Mouse (Mus musculus): ENCODE results near the gene Ppp1r3d. TPM values are rescaled to one million over a fixed set of nuclear protein-coding genes. Genes with fewer than 3 reads are reported as not detected.
A peak's percentile ranks its signal among the peaks of the same experiment; 100 is the strongest.

Gene Ppp1r3d
- polyA plus RNA-seq, 1 experiment from 2014 or later: 1.9 TPM

DNA sequence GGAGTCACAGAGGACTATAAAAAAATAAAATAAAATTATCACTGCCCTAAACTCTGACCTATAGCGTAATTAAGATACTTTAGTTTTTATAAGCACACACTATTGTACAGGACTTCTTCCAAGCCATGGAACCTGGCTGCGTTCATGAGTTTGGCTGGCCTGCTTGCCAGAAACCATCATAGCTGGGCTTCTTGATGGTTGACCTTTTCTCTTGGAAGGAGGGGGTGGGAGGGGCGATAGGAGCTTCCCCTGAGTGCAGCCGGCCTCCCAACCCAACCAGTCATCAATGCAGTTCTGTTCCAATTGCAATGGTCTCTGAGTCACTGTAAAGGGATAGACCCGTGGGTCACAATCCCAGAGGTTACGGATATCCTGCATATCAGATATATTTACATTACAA lies 4.0 kb downstream of the Ppp1r3d start:
- Histone ChIP-seq H3K36me3 (ENCODE audit: control insufficient read depth, insufficient read depth, low read length) (no peaks in the 10 kb centered on the region), H3K4me2 (ENCODE audit: low read length) (no peak overlapping the region), H3K27ac (replicated peaks; ENCODE audit: low read depth, low read length) (no peak overlapping the region), H3K9me3 (ENCODE audit: control insufficient read depth, low read length) (no peaks in the 10 kb centered on the region), H3K9ac (replicated peaks; ENCODE audit: low read length) (no peak overlapping the region), H3K4me3 (replicated peaks; ENCODE audit: low read depth, low read length) (no peak overlapping the region), H3K27me3 (ENCODE audit: control insufficient read depth, insufficient read depth, low read length) (peaks cover 13% of the 10 kb centered on the region), H3K4me1 (ENCODE audit: control insufficient read depth, insufficient read depth, low read length) (peaks cover 11% of the 10 kb centered on the region)
- DNase-seq: no peak
- WGBS: 85% methylated on average over 6 of the region's 6 CpGs
- no peak for ATAC-seq (ENCODE audit: low FRiP score, low TSS enrichment)

DNA sequence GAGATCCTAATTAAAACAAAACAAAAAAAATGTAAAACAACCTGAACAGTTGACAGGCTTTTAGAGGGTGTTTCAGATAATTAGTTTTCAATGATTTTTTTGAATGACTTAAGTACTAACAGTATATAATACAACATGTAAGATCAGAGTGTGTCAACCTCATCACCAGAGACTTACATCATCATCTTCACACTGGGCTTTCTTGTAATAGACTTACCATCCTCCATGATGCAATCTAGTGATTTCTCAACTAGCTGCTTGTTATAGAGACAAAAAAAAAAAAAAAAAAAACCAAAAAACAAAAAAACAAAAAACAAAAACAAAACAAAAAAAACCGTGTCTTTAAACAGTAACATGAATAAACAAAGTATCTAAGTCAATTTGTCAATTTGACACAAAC lies 5.2 kb downstream of the Ppp1r3d start:
- H3K36me3 ChIP-seq (ENCODE audit: control insufficient read depth, insufficient read depth, low read length): no peaks in the 10 kb centered on the region
- no peak overlapping the region for H3K27ac ChIP-seq (replicated peaks; ENCODE audit: low read depth, low read length)
- no peak overlapping the region for H3K9ac ChIP-seq (replicated peaks; ENCODE audit: low read length)
- DNase-seq (no peak), ATAC-seq (ENCODE audit: low FRiP score, low TSS enrichment) (no peak)
- no peaks in the 10 kb centered on the region for H3K9me3 ChIP-seq (ENCODE audit: control insufficient read depth, low read length)
- H3K27me3 ChIP-seq (ENCODE audit: control insufficient read depth, insufficient read depth, low read length): peaks cover 11% of the 10 kb centered on the region
- no peak overlapping the region for H3K4me3 ChIP-seq (replicated peaks; ENCODE audit: low read depth, low read length)
- H3K4me1 ChIP-seq (ENCODE audit: control insufficient read depth, insufficient read depth, low read length): peaks cover 10% of the 10 kb centered on the region
- 75% methylated on average over 1 of the region's 1 CpGs for WGBS
- no peak overlapping the region for H3K4me2 ChIP-seq (ENCODE audit: low read length)

GRCm38 (mm10) chr2:178407053-178407815 lies 7.0 kb downstream of the Ppp1r3d start, which contains the start of gene Sycp2:
TSS of gene Sycp2 (minus strand) at chr2:178407685.
- H3K27me3 ChIP-seq (ENCODE audit: control insufficient read depth, insufficient read depth, low read length): no peaks in the 10 kb centered on the region
- no peak within 1 kb of the TSS for H3K27ac ChIP-seq (replicated peaks; ENCODE audit: low read depth, low read length)
- H3K9me3 ChIP-seq (ENCODE audit: control insufficient read depth, low read length): no peaks in the 10 kb centered on the region
- H3K4me1 ChIP-seq (ENCODE audit: control insufficient read depth, insufficient read depth, low read length): no peaks in the 10 kb centered on the region
- H3K4me3 ChIP-seq (replicated peaks; ENCODE audit: low read depth, low read length): no peak within 1 kb of the TSS
- 83% methylated on average over 52 of the region's 52 CpGs for WGBS
- DNase-seq (no peak), ATAC-seq (ENCODE audit: low FRiP score, low TSS enrichment) (peak; percentile 11; the same call in 1 of the 2 replicates)
- no peaks in the 10 kb centered on the region for H3K36me3 ChIP-seq (ENCODE audit: control insufficient read depth, insufficient read depth, low read length)
- H3K4me2 ChIP-seq (ENCODE audit: low read length): no peak within 1 kb of the TSS
- no peak within 1 kb of the TSS for H3K9ac ChIP-seq (replicated peaks; ENCODE audit: low read length)

Other genes with a start within 250 kb of the Ppp1r3d start
- 0.37 and 0.81 TPM in 2 replicates for gene Sycp2, start 6.8 kb downstream of the Ppp1r3d start, polyA plus RNA-seq (2014; fragmentation: Nextera tagmentation; extraction: Ambion mirVana)
- gene Fam217b, start 52 bp upstream of the Ppp1r3d start, polyA plus RNA-seq (2014; fragmentation: Nextera tagmentation; extraction: Ambion mirVana): 11.3 and 11.7 TPM in 2 replicates
- gene Cdh26, start 16.1 kb upstream of the Ppp1r3d start, polyA plus RNA-seq (2014; fragmentation: Nextera tagmentation; extraction: Ambion mirVana): 0.23 and 0.47 TPM in 2 replicates

All from midbrain, embryonic 14.5 days (tissue).